Mouse (Mus musculus): Measurements from ENCODE around the gene Fam198a.

GRCm38 (mm10) chr9:122008876-122009275 lies 58.1 kb downstream of the Fam198a start:
- TF ChIP-seq CTCF (IDR thresholded peaks at IDR 0.05; ENCODE audit: low read depth, low read length) (no peak), POLR2A (IDR thresholded peaks at IDR 0.05; ENCODE audit: extremely low read depth, insufficient read depth, low read length) (no peak)

All from liver, adult 2 months (tissue).